Mouse (Mus musculus): ENCODE measurements at regions not wholly inside any gene's neighbourhood (a gene's known extent, or its start where the extent isn't known, plus 50 kb on each side); places are given as distances from the start of the nearest gene placed in this dataset.

DNA sequence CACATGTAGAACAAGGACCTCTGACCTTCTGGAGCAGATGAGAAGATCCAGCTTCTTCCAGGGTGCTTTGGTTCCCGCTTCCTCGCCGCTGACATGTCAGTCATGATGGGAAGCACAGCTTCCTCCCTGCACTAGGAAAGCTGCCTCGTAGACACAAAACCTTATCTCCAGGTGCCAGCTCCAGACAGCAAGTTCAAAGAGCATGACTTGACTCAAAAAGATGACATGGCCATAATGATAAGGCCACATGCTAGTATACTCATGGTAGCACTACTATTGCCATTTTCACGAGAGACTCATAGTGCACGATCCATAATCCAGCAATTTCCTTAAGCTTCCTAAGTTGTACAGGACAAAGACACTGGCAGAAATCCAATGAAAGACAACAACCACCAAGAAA lies 272.1 kb downstream of the Gm9195 start:
- ChIA-PET CTCF (no interaction called here), POLR2A (no interaction called here)
- DNase-seq (ENCODE audit: low read depth, low spot score) (no peak), ATAC-seq (no peak)
- no peak for TF ChIP-seq CTCF (IDR thresholded peaks at IDR 0.05)
- in situ Hi-C loops (cut with MboI; ENCODE audit: low pct_unique_long_range_greater_than_20kb), result no loop called here
- peaks cover 4% of the 10 kb centered on the region for H3K27me3 ChIP-seq

DNA sequence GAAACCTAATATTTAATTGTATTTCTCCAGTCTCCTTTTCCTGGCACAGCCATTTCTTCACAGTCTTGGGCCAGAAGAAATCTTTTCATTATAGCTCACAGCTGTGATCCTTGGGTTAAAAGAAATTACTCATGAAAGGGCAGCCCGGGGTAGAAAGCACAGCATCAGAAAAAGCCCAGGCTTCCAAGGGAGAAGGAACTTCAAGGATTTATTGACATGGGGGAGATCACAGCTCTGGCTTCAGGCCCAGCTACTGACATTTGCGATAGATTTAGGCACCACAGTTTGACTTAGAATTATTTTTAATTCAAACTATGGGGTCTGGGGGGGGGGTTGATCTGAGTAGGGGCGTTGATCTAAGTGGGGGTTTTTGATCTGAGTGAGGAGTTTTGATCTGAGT lies 291.3 kb downstream of the Gm9195 start:
- no peak for DNase-seq (ENCODE audit: low read depth, low spot score)
- POLR2A ChIA-PET, result no interaction called here
- CTCF ChIA-PET, result no interaction called here
- H3K27me3 ChIP-seq, result peaks cover 8% of the 10 kb centered on the region
- TF ChIP-seq CTCF (IDR thresholded peaks at IDR 0.05), result no peak
- in situ Hi-C loops (cut with MboI; ENCODE audit: low pct_unique_long_range_greater_than_20kb), result no loop called here
- no peak for ATAC-seq

DNA sequence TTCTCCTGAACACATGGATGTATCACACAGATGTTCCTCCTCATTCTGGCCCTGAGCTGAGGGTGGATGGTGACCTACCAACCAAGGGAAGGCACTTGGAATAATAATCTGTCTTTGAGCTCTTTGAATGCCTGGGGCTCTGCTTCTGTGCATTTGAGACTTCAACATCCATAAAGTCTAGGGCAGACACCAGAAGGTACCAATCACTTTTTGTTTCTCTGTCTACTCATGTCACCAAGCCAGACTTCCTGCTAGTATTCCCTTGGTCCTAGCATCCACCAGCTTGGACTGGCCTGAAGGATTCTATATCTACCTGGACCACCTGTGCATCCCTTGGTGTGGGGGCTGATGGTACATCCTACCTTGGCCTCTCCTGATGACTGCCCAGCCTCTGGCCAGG lies 291.7 kb downstream of the Gm9195 start:
- no peak for DNase-seq (ENCODE audit: low read depth, low spot score)

DNA sequence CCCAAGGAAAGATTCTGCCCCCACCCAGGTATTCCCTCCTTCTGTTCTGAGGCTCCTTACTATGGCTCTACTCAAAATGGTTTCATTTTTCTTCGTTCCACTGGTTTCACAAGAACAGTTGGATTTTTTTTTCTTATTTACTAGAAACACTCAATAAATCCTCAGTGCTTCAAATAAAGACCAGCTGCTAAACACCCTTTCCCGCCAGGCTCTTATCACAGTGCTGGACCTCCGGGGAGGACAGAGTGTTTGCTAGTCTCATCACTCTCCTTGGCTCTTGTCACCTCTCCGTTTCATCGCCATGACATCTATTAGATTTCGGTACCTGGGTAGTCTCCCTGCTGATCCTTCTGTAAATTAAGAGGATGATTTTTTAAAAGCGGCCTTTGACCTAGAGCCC lies 293.7 kb downstream of the Gm9195 start:
- no peak for ATAC-seq
- POLR2A ChIA-PET, result no interaction called here
- no peak for TF ChIP-seq CTCF (IDR thresholded peaks at IDR 0.05)
- no peak for DNase-seq (ENCODE audit: low read depth, low spot score)
- H3K27me3 ChIP-seq, result peaks cover 8% of the 10 kb centered on the region
- in situ Hi-C loops (cut with MboI; ENCODE audit: low pct_unique_long_range_greater_than_20kb), result no loop called here
- CTCF ChIA-PET, result no interaction called here

More for the DNA sequence above, 291.7 kb downstream of the Gm9195 start:
- in situ Hi-C loops (cut with MboI; ENCODE audit: low pct_unique_long_range_greater_than_20kb), result no loop called here
- peaks cover 8% of the 10 kb centered on the region for H3K27me3 ChIP-seq
- ATAC-seq, result no peak
- no peak for TF ChIP-seq CTCF (IDR thresholded peaks at IDR 0.05)
- ChIA-PET POLR2A (no interaction called here), CTCF (no interaction called here)

DNA sequence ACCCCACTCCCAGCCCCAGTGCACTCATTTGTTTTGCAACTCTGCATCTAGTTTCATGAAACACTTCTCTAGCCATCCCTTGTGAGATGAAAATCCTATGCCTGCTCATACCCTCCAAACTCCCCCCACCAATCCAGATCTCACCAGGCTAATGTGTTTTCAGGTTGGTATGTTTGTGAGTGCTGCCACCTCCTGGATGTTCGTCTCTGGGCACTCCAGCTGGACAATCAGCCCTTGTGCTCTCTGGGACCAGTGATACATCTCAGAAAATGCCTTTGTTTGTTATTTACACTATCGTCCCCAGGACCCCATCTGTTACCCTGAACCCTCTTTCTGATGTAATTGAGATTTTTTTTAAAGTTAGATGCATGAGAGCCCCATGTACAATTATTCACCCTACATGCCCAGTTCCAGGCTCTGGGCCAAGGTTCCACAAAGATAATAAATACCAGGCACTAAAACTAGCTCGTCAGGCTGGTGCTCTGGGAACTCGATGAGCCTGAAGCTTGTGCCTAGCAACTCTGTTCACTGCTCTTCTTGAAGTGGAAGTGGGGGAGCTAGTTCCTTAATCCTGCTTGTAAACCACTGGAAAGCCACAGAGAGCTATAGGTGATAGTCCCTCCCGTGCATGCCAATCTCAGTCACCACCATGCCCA lies 304.2 kb downstream of the Gm9195 start:
- TF ChIP-seq CTCF (IDR thresholded peaks at IDR 0.05), result peak; percentile 28
- ChIA-PET CTCF (no interaction called here), POLR2A (no interaction called here)
- ATAC-seq, result no peak
- DNase-seq (ENCODE audit: low read depth, low spot score), result no peak
- peaks cover 3% of the 10 kb centered on the region for H3K27me3 ChIP-seq
- in situ Hi-C loops (cut with MboI; ENCODE audit: low pct_unique_long_range_greater_than_20kb), result no loop called here

DNA sequence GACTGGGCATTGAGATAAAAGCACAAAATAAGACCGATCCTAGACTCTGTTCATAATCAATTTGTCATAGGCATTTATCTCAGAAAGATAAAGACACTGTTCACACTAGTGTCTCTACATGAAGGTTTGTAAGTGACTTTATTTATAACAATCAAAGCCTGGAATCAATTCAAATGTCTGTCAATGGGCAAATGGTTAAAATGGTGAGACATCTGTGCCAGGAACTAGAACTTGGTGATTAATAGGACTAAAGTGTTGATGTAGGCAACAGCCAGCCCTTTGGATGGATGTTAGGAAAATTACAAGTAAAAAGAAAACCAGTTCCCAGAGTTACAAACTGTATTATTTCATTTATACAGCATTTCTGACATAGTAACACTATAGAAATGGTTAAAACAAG lies 315.9 kb downstream of the Gm9195 start:
- peaks cover 6% of the 10 kb centered on the region for H3K27me3 ChIP-seq
- in situ Hi-C loops (cut with MboI; ENCODE audit: low pct_unique_long_range_greater_than_20kb), result no loop called here
- ChIA-PET CTCF (no interaction called here), POLR2A (no interaction called here)
- no peak for TF ChIP-seq CTCF (IDR thresholded peaks at IDR 0.05)
- DNase-seq (ENCODE audit: low read depth, low spot score), result no peak
- no peak for ATAC-seq

DNA sequence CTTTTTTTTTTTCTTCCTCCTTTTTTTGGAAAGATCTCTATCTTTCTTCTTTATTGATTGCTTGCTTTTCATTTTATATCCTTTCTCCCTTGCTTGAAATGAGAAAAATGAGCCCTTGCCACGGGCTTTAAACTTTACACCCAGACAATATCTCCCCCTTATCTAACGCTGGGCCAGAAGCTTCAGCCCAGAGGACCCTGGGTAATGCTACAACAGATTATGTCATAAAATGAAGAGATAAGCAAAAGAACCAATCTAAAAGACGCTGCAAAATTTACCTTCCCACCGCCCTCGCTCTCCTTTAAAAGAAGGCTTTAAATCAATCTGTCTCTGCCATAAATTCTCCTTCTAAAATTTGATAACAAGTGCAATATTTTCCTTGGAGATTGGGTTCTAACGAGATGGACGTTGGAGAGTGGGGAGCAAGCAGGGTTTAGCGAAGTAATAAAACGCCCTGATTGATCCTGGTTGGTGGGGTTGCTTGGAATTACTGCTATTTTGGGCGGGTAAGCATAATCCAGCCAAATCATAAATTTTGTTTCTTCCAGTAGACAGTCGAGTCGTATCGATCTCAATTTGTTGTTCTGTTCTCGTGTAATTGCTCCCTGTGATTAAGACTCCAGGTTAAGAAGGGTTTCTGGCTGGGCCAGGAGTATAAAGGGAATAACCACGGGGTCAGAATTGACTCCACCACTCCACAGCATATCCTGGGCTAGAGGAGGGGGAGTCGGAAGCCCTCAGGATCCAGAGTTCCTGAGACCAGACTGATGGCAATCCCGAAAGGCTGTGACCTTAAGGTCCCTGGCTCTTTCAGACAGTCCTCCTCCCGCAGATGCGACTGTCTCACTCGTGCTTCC lies 318.9 kb downstream of the Gm9195 start:
- TF ChIP-seq CTCF (IDR thresholded peaks at IDR 0.05), result no peak
- peaks cover 6% of the 10 kb centered on the region for H3K27me3 ChIP-seq
- no peak for DNase-seq (ENCODE audit: low read depth, low spot score)
- CTCF ChIA-PET, result no interaction called here
- no peak for ATAC-seq
- in situ Hi-C loops (cut with MboI; ENCODE audit: low pct_unique_long_range_greater_than_20kb), result no loop called here
- POLR2A ChIA-PET, result no interaction called here

DNA sequence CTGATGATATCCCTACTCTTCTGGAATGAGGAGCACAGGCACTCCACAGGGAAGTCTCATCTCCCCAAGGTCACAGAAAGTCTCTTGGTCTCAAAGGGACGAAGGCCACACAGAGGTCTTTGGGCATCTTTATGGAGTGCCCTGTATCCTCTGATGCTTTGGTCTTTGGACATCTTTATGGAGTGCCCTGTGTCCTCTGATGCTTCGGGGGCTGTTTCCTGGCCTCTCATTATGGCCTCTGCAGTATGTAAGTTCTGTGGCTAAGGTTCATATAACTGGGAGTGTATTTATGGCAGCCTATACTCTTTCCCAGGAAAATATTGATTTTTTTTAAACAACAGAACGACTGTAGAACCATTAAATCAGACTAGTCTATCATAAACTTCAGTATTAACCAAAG lies 319.9 kb downstream of the Gm9195 start:
- CTCF ChIA-PET, result no interaction called here
- in situ Hi-C loops (cut with MboI; ENCODE audit: low pct_unique_long_range_greater_than_20kb), result no loop called here
- ATAC-seq (no peak), DNase-seq (ENCODE audit: low read depth, low spot score) (no peak)
- H3K27me3 ChIP-seq, result peaks cover 6% of the 10 kb centered on the region
- TF ChIP-seq CTCF (IDR thresholded peaks at IDR 0.05), result no peak
- POLR2A ChIA-PET, result no interaction called here

DNA sequence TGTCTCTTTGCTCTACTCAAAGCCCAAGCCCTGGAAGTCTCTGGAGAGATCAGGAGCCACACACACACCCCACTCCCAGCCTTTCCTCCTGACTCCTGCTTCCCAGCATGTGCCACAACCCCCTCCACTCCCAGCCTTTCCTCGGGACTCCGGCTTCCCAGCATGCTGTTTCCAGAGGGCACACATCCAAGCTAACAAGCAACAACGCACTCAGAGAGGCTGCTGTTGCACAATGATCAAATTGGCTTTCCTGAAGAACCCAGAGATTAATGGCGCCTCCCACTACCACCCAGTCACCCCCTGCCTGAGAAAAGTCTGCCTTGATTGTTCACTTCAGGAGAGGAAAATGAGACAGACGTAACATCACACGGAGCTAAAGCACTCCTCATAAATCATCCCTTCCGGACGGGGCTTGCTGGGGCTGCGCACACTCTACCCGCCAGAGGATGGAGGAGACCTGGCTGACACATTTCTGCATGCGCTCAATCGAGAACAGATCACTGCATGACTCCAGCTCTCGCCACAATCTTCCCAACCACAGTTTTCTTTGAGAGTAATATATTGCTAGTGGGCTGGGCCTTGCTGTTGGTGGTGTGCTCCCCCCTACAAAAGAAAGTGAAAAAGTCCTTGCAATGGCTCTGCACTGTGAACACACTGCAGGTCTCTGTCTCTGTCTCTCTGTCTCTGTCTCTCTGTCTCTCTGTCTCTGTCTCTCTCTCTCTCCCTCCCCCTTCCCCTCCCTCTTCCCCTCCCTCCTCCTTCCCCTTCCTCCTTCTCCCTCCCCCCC lies 332.9 kb downstream of the Gm9195 start:
- in situ Hi-C loops (cut with MboI; ENCODE audit: low pct_unique_long_range_greater_than_20kb), result no loop called here
- POLR2A ChIA-PET, result no interaction called here
- peaks cover under 1% of the 10 kb centered on the region for H3K27me3 ChIP-seq
- DNase-seq (ENCODE audit: low read depth, low spot score) (no peak), ATAC-seq (no peak)
- no peak for TF ChIP-seq CTCF (IDR thresholded peaks at IDR 0.05)
- CTCF ChIA-PET, result no interaction called here

DNA sequence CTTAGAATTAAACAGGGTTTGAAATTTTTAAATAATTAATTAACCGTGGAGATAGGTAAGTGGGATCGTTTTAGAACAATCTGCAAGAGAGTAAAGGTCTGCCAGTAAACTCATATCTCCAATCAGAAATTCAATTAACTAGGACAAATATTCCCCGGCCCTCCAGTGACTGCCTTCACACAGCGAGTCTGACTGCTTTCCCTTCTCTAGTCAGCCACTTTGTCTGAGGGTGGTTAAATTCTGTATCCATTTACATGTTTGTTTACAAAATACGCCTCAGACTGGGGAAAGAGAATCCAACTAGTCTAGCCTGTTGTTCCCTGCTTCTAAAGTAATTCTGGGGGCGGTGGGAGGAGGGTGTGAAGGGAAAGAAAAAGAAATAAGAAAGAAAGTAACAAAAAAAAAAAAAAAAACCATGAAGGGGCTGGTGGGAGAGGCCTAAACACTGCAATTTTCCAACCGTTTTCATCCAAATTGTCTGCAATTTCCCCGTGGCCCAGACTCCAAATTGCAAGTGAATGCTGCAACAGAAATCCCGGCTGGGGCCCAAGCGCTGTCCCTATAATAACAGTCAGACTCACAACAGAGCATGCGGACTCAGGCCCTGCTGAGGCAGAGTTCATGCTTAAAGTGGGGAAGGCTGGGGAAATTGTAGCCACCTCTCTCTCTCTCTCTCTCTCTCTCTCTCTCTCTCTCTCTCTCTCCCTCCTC lies 336.3 kb downstream of the Gm9195 start:
- no peak for TF ChIP-seq CTCF (IDR thresholded peaks at IDR 0.05)
- ATAC-seq, result no peak
- no peak for DNase-seq (ENCODE audit: low read depth, low spot score)
- CTCF ChIA-PET, result no interaction called here
- POLR2A ChIA-PET, result no interaction called here
- in situ Hi-C loops (cut with MboI; ENCODE audit: low pct_unique_long_range_greater_than_20kb), result no loop called here
- no peaks in the 10 kb centered on the region for H3K27me3 ChIP-seq

DNA sequence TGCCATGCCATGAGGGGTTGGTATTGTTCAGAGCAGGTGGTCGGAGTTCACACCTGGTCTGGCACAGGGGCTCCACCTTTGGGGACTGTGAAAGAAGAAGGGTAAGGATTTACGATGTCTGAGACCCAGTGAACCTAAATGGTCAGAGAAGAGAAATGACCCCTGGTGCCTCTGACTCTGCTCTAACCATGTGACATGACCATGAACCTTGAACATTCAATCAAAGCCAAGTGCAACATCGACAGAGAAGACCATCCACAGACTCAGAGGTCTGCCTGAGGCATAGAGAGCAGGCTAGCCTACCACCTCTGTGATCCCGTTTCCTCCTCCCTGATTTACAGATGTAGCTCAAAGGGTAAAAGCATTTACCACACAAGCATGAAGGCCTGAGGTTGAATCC lies 340.0 kb downstream of the Gm9195 start:
- in situ Hi-C loops (cut with MboI; ENCODE audit: low pct_unique_long_range_greater_than_20kb), result no loop called here
- TF ChIP-seq CTCF (IDR thresholded peaks at IDR 0.05), result no peak
- DNase-seq (ENCODE audit: low read depth, low spot score) (no peak), ATAC-seq (no peak)
- no peaks in the 10 kb centered on the region for H3K27me3 ChIP-seq
- CTCF ChIA-PET, result no interaction called here
- POLR2A ChIA-PET, result no interaction called here

Measured in Patski (cell line).